ENCODE assay signal across 22 mouse cellular contexts in genomic region chr16:45896587-45896986, GRCm38 (mm10). TPM values are rescaled to one million over a fixed set of nuclear protein-coding genes. Genes with fewer than 3 reads are reported as not detected.
DNase-seq lines count a peak whose midpoint lies in the region; ATAC-seq and TF ChIP-seq lines count a peak whose summit lies in the region.
"Had no signal": no experiment of that assay in that cellular context is flagged by ENCODE, and none has a peak within 500 bp of the region (broad histone marks: within the 10 kb centered on the region; RNA-seq: fewer than 3 reads in every experiment).

No protein-coding gene starts in this region.

- TF ChIP-seq POLR2A in kidney, adult 2 months (IDR thresholded peaks at IDR 0.05; ENCODE audit: low read depth, low read length) = no peak

- H3K9me3 ChIP-seq in embryonic facial prominence, embryonic 10.5 days = no peaks in the 10 kb centered on the region
- no peaks in the 10 kb centered on the region for H3K9me3 ChIP-seq in limb, embryonic 10.5 days (replicated peaks)
- H3K9me3 ChIP-seq: forebrain, embryonic 12.5 days; heart, embryonic 12.5 days; hindbrain, embryonic 10.5 days had no signal

- H3K27me3 ChIP-seq in kidney, adult 2 months (replicated peaks; ENCODE audit: control insufficient read depth, insufficient read depth, low read length) = no peaks in the 10 kb centered on the region
- no peaks in the 10 kb centered on the region for H3K27me3 ChIP-seq in embryonic facial prominence, embryonic 10.5 days (replicated peaks; ENCODE audit: low read depth, poor library complexity, severe bottlenecking)
- no peaks in the 10 kb centered on the region for H3K27me3 ChIP-seq in limb, embryonic 10.5 days (ENCODE audit: low read depth, poor library complexity, severe bottlenecking)
- H3K27me3 ChIP-seq: CH12.LX; forebrain, embryonic 12.5 days; heart, embryonic 12.5 days; Patski had no signal

- no peaks in the 10 kb centered on the region for H3K36me3 ChIP-seq in kidney, adult 2 months (ENCODE audit: control insufficient read depth, insufficient read depth, low read length)
- H3K36me3 ChIP-seq in embryonic facial prominence, embryonic 10.5 days (replicated peaks) = no peaks in the 10 kb centered on the region
- H3K36me3 ChIP-seq in limb, embryonic 10.5 days = no peaks in the 10 kb centered on the region
- H3K36me3 ChIP-seq: forebrain, embryonic 12.5 days; heart, embryonic 12.5 days; hindbrain, embryonic 10.5 days had no signal

- no peak for DNase-seq in kidney, adult 2 months
- DNase-seq in kidney, adult 9 months = no peak
- peak; percentile 47 for DNase-seq in 3T3-L1 (ENCODE audit: low read depth, low spot score)
- peak; percentile 31 for DNase-seq in embryonic facial prominence, embryonic 10.5 days (ENCODE audit: low spot score)
- peak; percentile 57 for DNase-seq in limb, embryonic 10.5 days (ENCODE audit: low spot score)
- no peak for DNase-seq in gastrocnemius, adult 18-20 months (ENCODE audit: low spot score)
- DNase-seq in cerebellum, postnatal 10 days = no peak
- DNase-seq: adrenal gland, postnatal 14 days; cerebellum, adult 11-12 months; cerebellum, adult 9-10 months; cerebellum, postnatal 36 days; gastrocnemius, adult 2 months; gastrocnemius, postnatal 25 days had no signal

- ATAC-seq in megakaryocyte, adult 5-6 weeks (ENCODE audit: poor library complexity, severe bottlenecking) = no peak
- ATAC-seq: activated CD4-positive, CD25-positive, alpha-beta regulatory T cell, adult 4 months; forebrain, embryonic 16.5 days; Patski had no signal

- H3K4me1 ChIP-seq in kidney, adult 2 months (ENCODE audit: control insufficient read depth, insufficient read depth, low read length) = peaks cover 26% of the 10 kb centered on the region
- peaks cover 41% of the 10 kb centered on the region for H3K4me1 ChIP-seq in embryonic facial prominence, embryonic 10.5 days
- H3K4me1 ChIP-seq in limb, embryonic 10.5 days = peaks cover 36% of the 10 kb centered on the region
- H3K4me1 ChIP-seq: forebrain, embryonic 12.5 days had no signal

- H3K27ac ChIP-seq in kidney, adult 2 months (ENCODE audit: insufficient read depth, low read depth, low read length) = peak overlapping the region; percentile 5; the same call in 1 of the 2 replicates
- H3K27ac ChIP-seq in embryonic facial prominence, embryonic 10.5 days (replicated peaks) = no peak overlapping the region
- no peak overlapping the region for H3K27ac ChIP-seq in limb, embryonic 10.5 days
- H3K27ac ChIP-seq: forebrain, embryonic 12.5 days; gastrocnemius, adult 2 months; hindbrain, embryonic 10.5 days; hindbrain, embryonic 14.5 days had no signal

- no peak overlapping the region for H3K4me3 ChIP-seq in kidney, adult 2 months (ENCODE audit: insufficient read depth, low read depth, low read length)
- no peak overlapping the region for H3K4me3 ChIP-seq in embryonic facial prominence, embryonic 10.5 days
- no peak overlapping the region for H3K4me3 ChIP-seq in limb, embryonic 10.5 days
- H3K4me3 ChIP-seq: forebrain, embryonic 12.5 days; gastrocnemius, adult 2 months; heart, embryonic 12.5 days; hindbrain, embryonic 10.5 days had no signal

- TF ChIP-seq CTCF in kidney, adult 2 months (conservative IDR thresholded peaks at IDR 0.05; ENCODE audit: insufficient read depth, insufficient read length, low read depth, low read length) = no peak

- 87% methylated on average over 2 of the region's 2 CpGs for WGBS in kidney, adult 2 months
- 42% methylated on average over 2 of the region's 2 CpGs for WGBS in embryonic facial prominence, embryonic 10.5 days
- 29% methylated on average over 2 of the region's 2 CpGs for WGBS in limb, embryonic 10.5 days

RNA-seq across cellular contexts. Expression of gene Phldb2, which starts 56.8 kb away (rescaled TPM):
- 55.4 and 73.5 TPM in 2 replicates for polyA plus RNA-seq in kidney, adult 2 months (2012; rRNA removed)
- 44.9 and 46.2 TPM in 2 replicates for polyA plus RNA-seq in embryonic facial prominence, embryonic 10.5 days (2016; fragmentation: Nextera tagmentation; extraction: Ambion mirVana)
- 38.9 and 50.2 TPM in 2 replicates for polyA plus RNA-seq in limb, embryonic 10.5 days (2016; fragmentation: Nextera tagmentation; extraction: Ambion mirVana)
- total RNA-seq in gastrocnemius, adult 18-20 months (2021) = 1 to 10 TPM; 4.8 to 9.2 TPM
- 0.04 and 0.27 TPM in 2 replicates for total RNA-seq in megakaryocyte, adult 5-6 weeks (2015)
- total RNA-seq in megakaryocyte, adult 5-6 weeks (2017) = 0.59 and 1.5 TPM in 2 replicates
- total RNA-seq: CH12.LX had no signal
- polyA plus RNA-seq: activated CD4-positive, CD25-positive, alpha-beta regulatory T cell, adult 4 months had no signal

Comparison
In these comparisons a context has a peak if more than half of its experiments do, and no peak if none do; other contexts are left out.
1. DNase-seq: peak in 3T3-L1 (single experiment), embryonic facial prominence, embryonic 10.5 days (single experiment) and limb, embryonic 10.5 days (single experiment); none in kidney, adult 2 months (single experiment), kidney, adult 9 months (single experiment), gastrocnemius, adult 18-20 months (single experiment) and cerebellum, postnatal 10 days (0 of 2).